Mouse (Mus musculus): ENCODE measurements around the gene Olfr1419. TPM values are rescaled to one million over a fixed set of nuclear protein-coding genes. Genes with fewer than 3 reads are reported as not detected.
A peak's percentile ranks its signal among the peaks of the same experiment; 100 is the strongest.
"Not testable (repeated sequence)": the region's sequence is repeated elsewhere in the genome, so short reads cannot be mapped to it uniquely, and the experiment has no call there.

Olfr1419 gene
- not detected in 2 replicates for total RNA-seq (2017)

DNA sequence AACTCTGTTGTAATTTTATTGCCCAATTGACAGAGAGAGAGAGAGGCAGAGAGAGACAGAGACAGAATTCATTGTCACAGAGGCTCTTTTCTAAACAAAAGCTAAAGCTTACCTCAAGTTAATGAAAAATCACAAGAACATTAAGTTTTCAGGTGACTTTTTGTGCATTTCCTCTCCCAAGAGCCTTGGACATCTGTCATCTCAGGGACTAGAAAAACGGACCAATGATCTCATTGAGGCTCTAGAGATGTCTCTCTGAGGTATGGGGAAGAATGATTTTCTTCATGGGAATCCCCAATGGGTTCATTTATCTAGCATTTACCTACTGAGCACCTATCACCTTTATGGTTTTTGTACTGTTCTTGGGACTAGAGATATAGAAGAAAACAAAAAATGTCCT lies at the start of gene Olfr1419:
Olfr1419 (minus strand) TSS at position 101 of the 400 bp plus-strand sequence.
- no peak for ATAC-seq (replicated peaks; ENCODE audit: low read depth, poor library complexity, severe bottlenecking)

DNA sequence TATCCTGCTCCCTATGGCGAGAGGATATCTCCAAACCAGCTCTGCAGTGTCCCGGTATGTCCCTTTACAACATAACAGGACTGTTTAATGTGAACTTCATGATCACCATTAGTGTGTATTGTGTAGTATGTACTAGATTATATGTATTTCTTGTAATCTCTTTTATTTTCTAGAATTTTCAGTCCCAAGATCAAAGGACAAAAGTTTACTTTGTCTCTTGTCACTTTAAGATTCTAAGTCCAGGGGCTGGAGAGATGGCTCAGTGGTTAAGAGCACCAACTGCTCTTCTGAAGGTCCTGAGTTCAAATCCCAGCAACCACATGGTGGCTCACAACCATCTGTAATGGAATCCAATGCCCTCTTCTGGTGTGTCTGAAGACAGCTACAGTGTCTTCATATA lies 47.6 kb upstream of the Olfr1419 start:
- not testable (repeated sequence) for ATAC-seq (replicated peaks; ENCODE audit: low read depth, poor library complexity, severe bottlenecking)

DNA sequence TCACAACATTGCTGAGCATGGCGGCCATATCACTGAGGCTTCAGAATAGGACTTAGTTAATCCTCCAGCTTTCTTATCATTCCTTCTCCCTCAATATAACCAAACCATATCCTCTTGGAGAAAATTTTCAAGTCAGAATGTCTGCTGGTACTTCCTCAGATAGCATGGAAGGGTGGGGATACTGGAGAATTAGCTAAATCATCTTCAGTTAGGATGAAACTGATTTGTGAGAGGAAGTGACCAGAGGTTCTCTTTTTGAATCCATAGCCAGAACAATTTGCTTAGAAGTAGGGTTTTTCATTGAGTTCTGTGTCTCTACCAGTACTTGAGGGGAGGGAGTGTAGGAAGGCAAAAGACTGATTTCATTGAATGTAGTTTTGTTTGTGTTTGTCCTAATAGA lies 47.2 kb upstream of the Olfr1419 start:
- no peak for ATAC-seq (replicated peaks; ENCODE audit: low read depth, poor library complexity, severe bottlenecking)

DNA sequence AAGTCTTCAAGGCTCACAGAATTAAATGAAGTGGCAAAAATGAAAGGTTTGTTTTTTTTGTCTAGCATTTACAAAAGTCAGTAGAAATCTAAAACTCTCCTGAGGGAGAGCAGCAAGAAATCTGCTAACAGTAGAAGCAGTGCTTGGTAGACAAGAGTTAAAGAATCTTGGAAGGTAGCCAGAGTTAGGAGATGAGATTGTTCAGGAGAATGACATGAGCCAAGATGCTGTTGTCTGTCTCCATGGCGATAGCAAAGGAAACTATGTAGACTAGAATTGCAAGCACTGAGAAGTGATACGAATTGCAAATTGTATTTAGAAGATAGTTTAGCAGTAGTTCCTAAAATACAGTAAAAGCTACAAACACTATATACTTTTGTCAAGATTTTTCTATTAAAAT lies 40.9 kb upstream of the Olfr1419 start:
- no peak for ATAC-seq (replicated peaks; ENCODE audit: low read depth, poor library complexity, severe bottlenecking)

DNA sequence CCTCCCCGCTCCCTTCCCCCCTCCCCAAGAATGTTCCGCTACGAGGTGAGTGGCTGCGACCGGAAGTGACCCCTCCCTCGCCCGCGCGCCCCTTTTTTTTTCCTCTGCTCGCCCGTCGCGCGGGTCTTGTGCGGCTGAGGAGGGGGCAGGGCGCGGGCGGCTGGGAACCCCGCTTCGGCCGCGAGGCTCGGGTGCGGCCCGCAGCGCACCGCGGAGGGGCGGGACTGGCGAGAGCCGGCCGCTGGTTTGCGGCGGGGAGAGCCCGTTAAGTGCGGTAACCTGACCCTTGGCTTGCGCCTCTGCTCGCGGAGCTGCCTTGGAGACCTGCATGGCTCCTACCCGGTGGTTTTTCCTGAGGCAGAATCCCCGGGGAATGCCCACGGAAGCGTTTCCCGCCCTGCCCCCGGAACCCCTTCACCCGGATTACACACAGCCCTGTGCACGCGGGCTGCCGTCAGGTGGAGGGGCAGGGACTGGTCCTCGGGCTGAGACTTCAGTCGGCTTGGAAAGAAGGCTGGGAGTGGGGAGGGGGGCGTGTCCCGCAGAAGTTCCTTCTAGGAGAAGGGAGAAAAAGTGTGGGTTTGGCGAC lies 37.7 kb upstream of the Olfr1419 start:
- peak; percentile 34; the same call in 1 of the 2 replicates for ATAC-seq (replicated peaks; ENCODE audit: low read depth, poor library complexity, severe bottlenecking)

DNA sequence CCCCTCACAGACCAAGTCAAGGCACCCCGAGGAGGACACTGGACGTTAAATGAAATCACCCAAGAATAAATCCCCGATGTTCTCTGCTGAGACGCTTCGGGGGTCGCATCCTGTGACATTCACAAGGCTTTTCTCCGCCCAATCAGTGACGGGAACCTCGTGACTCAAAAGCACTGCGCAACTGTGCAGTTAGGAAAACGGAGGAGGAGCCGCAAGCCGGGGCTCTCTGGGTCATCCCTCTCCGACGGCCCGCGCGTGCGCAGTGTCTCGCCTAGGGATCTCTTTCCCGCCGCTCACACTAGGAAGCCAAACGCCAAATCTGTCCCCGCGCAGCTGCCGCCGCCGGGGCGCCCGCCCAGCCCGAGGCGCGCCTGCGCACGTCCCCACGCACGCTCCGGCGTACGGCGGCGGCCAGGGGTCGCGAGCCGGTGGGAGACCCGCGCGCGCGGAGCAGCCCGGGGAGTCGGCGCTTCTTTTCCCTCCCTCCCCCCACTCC lies 37.2 kb upstream of the Olfr1419 start, which contains the start of gene Patl1:
Patl1 (plus strand) TSS at position 363 of the 496 bp plus-strand sequence.
- peak; percentile 93 for ATAC-seq (replicated peaks; ENCODE audit: low read depth, poor library complexity, severe bottlenecking)

DNA sequence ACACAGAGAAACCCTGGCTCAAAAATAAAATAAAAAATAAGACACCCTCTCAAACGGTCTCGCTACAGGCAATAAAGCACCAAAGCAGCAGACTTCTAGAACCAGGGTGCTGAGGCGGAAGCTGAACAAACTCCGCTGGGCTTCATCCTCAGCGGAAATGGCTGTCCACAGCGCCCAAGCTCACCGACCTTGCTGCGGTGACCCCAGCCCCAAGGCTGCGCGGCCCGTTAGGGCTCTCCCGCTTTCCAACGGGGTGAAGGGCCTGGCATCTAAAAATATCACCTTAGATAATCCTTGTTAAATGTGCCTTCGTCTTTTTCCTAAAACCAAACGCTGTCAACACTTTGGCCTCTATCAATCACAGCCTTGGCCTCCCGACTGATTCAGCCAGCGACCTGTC lies 36.7 kb upstream of the Olfr1419 start:
- peak; percentile 27 for ATAC-seq (replicated peaks; ENCODE audit: low read depth, poor library complexity, severe bottlenecking)

DNA sequence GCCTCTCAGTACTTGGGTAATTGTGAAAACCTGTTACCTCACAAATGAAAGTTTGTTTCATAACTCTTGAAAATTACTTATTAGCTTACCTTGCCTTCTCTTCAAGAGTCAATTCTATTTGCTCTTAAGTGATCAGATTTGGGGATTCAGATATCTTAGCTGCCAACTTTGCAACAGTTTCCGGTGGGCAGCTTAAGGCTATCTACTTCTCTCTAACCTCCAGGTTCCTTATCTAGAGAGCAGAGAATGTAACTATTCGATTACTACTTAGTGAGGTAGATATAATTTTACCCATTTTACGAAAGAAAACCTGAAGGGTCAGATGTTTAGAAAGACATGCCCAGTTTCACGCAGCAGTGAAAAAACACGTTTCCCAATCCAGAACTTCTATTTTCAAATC lies 36.1 kb upstream of the Olfr1419 start:
- ATAC-seq (replicated peaks; ENCODE audit: low read depth, poor library complexity, severe bottlenecking): no peak

DNA sequence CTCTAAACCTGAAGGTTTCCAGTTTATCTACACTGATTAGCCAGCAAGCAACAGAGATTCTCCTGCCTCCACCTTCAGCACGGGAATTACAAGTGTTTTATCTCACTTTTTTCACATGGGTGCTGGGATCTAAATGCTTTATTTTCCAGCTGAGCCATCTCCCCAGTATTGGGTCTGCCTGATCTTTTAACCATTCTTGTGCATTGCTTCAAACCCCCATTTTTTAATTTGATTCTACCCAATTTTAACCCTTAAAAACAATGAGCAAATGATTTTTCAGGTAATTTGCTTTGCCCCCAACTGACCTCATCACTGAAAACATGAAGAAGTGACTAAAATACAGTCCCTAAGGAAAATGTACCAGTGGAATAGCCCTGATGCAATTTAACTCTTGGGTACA lies 11.4 kb upstream of the Olfr1419 start, which contains the start of gene Olfr1420:
Olfr1420 (plus strand) TSS at position 301 of the 400 bp plus-strand sequence.
- ATAC-seq (replicated peaks; ENCODE audit: low read depth, poor library complexity, severe bottlenecking): no peak

DNA sequence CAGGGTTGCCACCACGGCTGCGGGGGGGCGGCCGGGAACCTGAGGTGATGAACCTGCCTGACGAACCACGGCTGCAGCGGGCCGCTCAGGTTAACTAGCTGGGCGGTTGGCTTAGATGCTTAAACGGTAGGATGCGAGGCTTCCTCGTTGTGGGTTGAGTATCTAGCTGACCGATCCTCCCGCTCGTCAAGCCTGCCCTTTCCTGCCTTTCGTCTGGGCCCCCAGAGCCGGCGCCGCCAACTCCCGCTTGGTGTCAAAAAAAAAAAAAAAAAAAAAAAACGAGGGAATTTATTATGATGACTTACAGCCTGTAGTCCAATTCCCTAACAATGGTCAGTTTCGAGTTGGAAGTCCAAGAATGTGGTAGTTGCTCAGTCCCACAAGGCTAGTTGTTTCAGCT lies 3.5 kb upstream of the Olfr1419 start:
- peak; percentile 58; the same call in 1 of the 2 replicates for ATAC-seq (replicated peaks; ENCODE audit: low read depth, poor library complexity, severe bottlenecking)

DNA sequence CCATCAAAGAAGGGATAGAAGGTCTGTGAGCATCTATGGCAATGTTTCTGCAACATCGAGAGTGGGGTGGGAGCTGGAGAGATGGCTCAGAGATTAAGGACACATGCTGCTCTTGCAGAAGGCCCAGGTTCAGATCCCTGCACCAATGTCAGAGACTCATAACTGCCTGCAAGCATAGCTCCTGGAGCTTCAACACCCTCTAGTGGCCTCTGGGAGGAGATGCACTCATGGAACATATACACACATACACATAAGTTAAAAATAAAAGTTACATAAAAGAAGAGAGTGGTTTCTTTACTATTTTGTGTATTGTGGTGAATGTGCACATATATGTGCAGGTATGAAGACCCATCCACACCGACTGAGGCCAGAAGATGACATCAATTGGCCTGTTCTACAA lies 7.1 kb downstream of the Olfr1419 start:
- no peak for ATAC-seq (replicated peaks; ENCODE audit: low read depth, poor library complexity, severe bottlenecking)

DNA sequence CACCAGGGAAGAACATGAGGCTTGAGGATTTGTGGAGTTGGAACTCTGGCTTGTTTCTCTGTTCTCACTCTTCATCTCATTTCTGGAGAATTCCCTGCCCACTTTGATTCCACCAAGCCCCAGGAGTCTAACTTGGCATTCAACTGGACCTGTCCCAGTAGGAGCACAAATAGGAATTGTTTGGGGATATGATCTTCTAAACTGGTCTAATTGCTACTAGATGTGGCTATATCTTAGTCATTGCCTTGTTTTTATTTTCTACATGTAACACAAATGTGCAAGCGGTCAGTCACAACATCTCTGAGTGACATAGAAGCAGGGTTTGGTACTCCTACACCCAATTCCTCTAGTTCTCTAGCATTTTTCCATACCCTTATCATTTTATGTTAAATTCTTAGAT lies 13.9 kb downstream of the Olfr1419 start, which contains the start of gene Olfr1418:
Olfr1418 (minus strand) TSS at position 101 of the 400 bp plus-strand sequence.
- ATAC-seq (replicated peaks; ENCODE audit: low read depth, poor library complexity, severe bottlenecking): no peak

DNA sequence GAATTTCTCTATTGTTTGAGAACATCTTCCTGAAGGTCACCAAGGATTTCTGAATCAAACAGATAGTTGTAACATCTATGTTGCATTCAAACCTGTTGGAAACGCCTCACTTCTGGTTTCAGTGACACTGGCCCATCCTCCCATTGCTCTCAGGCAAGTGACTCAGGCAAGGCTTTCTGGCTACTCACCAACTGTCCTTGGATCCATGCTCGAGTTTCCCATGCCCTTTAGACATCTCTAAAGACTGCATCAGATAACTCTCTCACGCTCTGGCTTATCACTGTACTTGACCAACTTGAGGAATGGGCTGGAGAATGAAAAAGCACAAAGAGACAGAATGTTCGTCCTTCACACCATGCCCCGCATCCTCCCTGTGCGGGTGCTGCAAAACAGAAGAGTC lies 18.4 kb downstream of the Olfr1419 start:
- ATAC-seq (replicated peaks; ENCODE audit: low read depth, poor library complexity, severe bottlenecking): no peak

DNA sequence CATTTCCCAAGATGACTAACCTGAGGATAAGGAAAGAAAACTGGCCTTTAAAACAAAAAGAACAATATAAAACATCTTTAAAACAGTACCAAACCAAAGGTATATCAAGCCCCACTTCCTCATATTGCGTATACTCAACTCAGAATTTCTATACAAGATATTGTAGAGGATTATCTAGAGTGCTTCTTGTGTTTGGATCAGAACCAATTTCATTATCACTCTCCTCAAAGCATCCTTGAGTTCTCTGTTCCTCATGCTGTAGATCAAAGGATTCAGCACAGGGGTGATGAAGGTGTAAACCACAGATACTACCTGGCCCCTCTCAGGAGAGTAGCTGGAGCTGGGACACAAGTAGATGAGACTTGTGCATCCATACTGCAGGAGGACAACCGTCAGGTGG lies 20.1 kb downstream of the Olfr1419 start:
- ATAC-seq (replicated peaks; ENCODE audit: low read depth, poor library complexity, severe bottlenecking): no peak

DNA sequence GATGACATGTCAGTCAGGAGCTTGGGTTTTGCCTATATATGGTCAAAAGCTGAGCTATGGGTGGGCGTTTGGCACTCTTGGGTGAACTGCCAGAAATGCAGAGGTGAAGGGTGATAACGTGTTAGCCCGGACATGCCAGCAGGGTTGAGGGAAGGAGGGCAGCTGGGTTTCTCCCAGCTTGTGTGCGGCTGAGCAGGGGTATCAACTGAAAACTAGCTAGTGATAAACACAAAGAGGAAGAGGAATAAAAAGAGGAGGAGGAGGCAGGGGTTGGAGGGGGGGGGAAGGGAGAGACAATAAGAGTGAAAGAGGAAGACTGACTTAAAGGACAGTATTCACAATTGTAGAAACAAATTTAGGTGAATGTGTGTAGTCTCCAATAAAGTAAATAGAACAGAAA lies 22.3 kb downstream of the Olfr1419 start:
- peak; percentile 62; the same call in 1 of the 2 replicates for ATAC-seq (replicated peaks; ENCODE audit: low read depth, poor library complexity, severe bottlenecking)

DNA sequence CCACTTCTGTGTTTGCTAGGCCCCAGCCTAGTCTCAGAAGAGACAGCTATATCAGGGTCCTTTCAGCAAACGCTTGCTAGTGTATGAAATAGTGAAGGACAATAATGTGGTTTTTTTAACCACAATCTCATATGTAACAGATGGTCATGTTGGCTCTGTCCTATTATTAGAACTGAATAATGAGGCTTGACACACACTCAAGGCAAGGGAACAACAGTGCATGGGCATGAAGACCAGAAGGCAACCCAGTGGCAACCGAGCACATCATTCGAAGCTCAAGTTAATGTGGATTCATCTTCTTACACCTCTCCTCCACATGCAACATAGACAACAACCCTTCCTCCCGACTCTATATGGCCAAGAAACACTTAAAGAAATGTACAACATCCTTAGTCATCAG lies 28.6 kb downstream of the Olfr1419 start:
- peak; percentile 78 for ATAC-seq (replicated peaks; ENCODE audit: low read depth, poor library complexity, severe bottlenecking)

DNA sequence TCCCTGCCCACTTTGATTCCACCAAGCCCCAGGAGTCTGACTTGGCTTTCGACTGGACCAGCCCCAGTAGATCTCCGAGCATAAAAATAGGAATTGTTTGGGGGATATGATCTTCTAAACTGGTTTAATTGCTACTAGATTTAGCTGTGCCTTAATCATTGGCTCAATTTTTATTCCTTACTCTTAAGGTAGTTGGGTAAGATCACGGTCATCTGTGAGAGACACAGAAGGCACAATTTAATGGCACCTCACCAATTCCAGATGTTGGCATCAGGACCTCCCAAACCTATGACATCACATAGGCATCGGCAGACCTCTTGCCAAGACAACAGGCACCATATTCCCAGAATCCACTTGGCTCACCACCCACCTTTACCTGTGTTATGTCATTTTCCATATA lies 35.8 kb downstream of the Olfr1419 start, which contains the start of gene Olfr1417:
Olfr1417 (minus strand) TSS at position 101 of the 400 bp plus-strand sequence.
- ATAC-seq (replicated peaks; ENCODE audit: low read depth, poor library complexity, severe bottlenecking): no peak

DNA sequence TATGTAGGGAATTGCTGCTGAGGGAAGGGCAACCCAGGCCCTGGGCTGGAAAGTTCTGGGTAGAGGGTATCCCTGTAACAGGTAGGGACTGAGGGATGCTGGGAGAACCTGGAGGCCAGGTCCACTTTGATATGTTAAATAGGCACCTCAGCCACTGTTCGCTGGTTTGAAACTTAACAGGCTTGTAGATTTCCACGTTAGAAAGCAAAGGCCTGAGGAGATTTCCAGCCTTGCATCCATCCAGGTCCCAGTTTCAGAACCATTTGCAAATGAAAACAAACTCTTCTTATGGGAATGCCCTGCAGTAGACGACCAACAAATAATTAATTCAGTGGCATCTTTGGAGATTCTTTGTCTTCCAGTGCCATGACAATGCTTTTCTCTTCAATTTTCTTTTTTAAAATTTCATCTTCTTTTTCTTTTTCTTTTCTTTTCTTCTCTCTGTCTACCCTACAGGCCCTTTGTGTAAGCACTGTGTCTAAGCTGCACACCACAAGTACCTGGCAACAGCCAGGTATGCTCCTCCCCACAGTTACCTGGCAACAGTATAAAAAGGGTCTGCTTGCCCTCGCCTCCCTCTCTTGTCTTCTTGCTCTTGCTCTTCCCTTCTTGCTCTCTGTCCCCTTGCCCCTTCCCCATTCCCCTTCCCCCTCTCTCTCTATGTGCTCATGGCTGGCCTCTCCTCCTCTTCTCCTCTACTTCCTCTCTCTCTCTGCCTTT lies 51.4 kb downstream of the Olfr1419 start:
- no peak for ATAC-seq (replicated peaks; ENCODE audit: low read depth, poor library complexity, severe bottlenecking)

DNA sequence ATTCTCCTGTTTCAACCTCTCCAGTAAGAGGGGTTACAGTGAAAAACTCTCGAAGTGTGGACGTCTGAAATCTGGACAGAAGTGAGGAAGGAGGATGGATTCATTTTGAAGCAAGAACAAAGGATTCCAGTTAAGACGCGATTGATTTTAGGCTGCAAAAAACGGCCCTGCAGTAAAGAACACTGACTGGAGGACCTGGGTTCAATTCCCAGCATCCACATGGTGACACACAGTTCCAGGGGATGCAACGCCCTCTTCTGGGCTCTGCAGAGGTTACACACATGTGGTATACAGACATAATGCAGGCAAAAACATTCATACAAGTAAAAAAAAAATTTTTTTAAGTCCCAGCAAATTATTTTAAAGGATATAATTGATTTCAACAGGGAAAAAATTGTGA lies 54.7 kb downstream of the Olfr1419 start:
- no peak for ATAC-seq (replicated peaks; ENCODE audit: low read depth, poor library complexity, severe bottlenecking)

DNA sequence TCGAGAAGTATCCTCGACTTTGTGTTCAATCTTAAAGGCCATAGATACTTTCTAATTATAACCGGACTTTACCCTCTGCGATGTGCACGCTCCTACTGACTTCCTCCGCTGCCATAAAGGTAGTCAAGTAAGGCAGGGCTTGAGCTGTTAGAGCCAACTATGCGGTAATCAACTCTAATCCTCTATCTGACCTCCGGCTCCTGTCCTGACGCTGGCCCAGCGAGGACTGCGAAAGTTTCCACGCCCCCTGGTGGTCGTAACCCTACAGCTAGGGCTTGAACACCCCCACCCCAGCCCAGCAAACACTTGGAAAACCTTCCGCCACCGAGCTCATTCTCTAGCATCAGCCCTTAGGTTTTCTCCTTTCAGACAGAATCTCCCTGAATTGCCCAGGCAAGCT lies 55.1 kb downstream of the Olfr1419 start:
- ATAC-seq (replicated peaks; ENCODE audit: low read depth, poor library complexity, severe bottlenecking): peak; percentile 79

DNA sequence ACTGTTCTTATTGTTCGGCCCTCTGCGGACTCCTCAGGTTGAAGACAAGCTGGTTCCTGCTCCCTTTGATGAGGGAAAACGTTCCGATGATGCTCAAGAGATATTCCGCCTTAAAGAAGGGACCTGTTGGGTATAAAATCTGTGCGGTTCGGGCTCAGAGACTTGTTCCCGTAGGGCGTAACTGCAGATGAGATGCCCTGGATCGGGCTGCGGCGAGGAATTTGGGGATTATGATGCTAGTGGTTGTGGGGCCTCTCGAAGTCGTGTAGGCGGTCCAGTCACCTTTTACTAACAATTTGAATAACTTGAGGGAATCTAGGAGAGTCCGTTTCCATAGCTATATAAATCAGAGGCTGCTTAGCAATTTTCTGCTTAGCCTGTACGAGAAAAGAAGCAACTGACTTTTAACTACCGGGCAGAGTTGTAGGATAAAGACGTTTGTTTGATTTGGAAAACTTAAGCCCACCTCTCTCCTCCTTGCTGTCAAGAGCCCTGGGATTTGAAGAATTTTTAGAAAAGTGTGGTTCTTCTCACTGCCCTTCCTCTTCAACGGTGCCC lies 55.7 kb downstream of the Olfr1419 start, which contains the start of gene Stx3:
Stx3 (minus strand) TSS at position 261 of the 558 bp plus-strand sequence.
- ATAC-seq (replicated peaks; ENCODE audit: low read depth, poor library complexity, severe bottlenecking): no peak
